Mouse (Mus musculus) midbrain, embryonic 15.5 days (tissue): ENCODE results near the gene Amotl2. TPM values are rescaled to one million over a fixed set of nuclear protein-coding genes. Genes with fewer than 3 reads are reported as not detected.

Source experiments
- ATAC-seq: fragments of 200-750 bp; cut with Nextera tagmentation; replicated peaks from 2 replicates; pipeline ENCODE4 v1.8.0; 2017; ENCODE audit warnings: moderate TSS enrichment
- H3K27ac ChIP-seq: fragments of 300-500 bp; sonication (generic); 2 replicates; pipeline ENCODE4 v1.5.1; 2015; ENCODE audit warnings: mild to moderate bottlenecking, inconsistent platforms
- H3K27me3 ChIP-seq: fragments of 300-500 bp; sonication (generic); replicated peaks from 2 replicates; pipeline ENCODE4 v1.6.1; 2015; ENCODE audit warnings: inconsistent platforms
- H3K36me3 ChIP-seq: fragments of 300-500 bp; sonication (generic); replicated peaks from 2 replicates; pipeline ENCODE4 v1.6.1; 2015; ENCODE audit warnings: inconsistent platforms
- H3K4me1 ChIP-seq: fragments of 300-500 bp; sonication (generic); 2 replicates; pipeline ENCODE4 v1.6.1; 2015; ENCODE audit warnings: inconsistent platforms
- H3K4me2 ChIP-seq: fragments of 300-500 bp; sonication (generic); 2 replicates; pipeline ENCODE4 v1.6.1; 2015; ENCODE audit warnings: inconsistent platforms, mild to moderate bottlenecking, moderate library complexity
- H3K4me3 ChIP-seq: fragments of 300-500 bp; sonication (generic); 2 replicates; pipeline ENCODE4 v1.5.1; 2015; ENCODE audit warnings: mild to moderate bottlenecking, inconsistent platforms
- H3K9ac ChIP-seq: fragments of 300-500 bp; sonication (generic); 2 replicates; pipeline ENCODE4 v1.6.1; 2015; ENCODE audit warnings: mild to moderate bottlenecking, inconsistent platforms
- H3K9me3 ChIP-seq: fragments of 300-500 bp; sonication (generic); 2 replicates; pipeline ENCODE4 v1.6.1; 2016; ENCODE audit warnings: inconsistent platforms
- WGBS: fragments of 180-500 bp; shearing (Covaris S2); methylation state at CpG from one replicate; pipeline ENCODE4 v1.1.7; 2015; ENCODE audit warnings: mixed read lengths; 5-methylcytosine and 5-hydroxymethylcytosine counted together
- polyA plus RNA-seq: library from polyadenylated mRNA; unstranded; fragments of >200 nt; fragmentation: Nextera tagmentation; extraction: Ambion mirVana; gene quantifications from 2 replicates; pipeline ENCODE4 v1.2.1, GENCODE M21; 2015

Amotl2 gene
- polyA plus RNA-seq = 83.4 and 90.5 TPM in 2 replicates

- H3K9me3 ChIP-seq = no peaks in the 10 kb centered on the region
- peaks cover 40% of the 10 kb centered on the region for H3K4me1 ChIP-seq
- H3K27ac ChIP-seq = peak within 1 kb of the TSS; percentile 98
- H3K27me3 ChIP-seq = no peaks in the 10 kb centered on the region
- H3K36me3 ChIP-seq = no peaks in the 10 kb centered on the region
- whole genome bisulfite sequencing = 3% methylated on average over 22 of the region's 22 CpGs
- peak within 1 kb of the TSS; percentile 99 for H3K9ac ChIP-seq
- no peak for ATAC-seq
- H3K4me2 ChIP-seq = peak within 1 kb of the TSS; percentile 85
- H3K4me3 ChIP-seq = peak within 1 kb of the TSS; percentile 90
Observed at GRCm38 (mm10) chr9:102716481-102717163, at the start of gene Amotl2. Gene Amotl2, plus strand, starts transcription at chr9:102716672.

GRCm38 (mm10) chr9:102668115-102668514 lies 48.4 kb upstream of the Amotl2 start:
- no peak overlapping the region for H3K4me3 ChIP-seq
- H3K36me3 ChIP-seq = no peaks in the 10 kb centered on the region
- 28% methylated on average over 6 of the region's 6 CpGs for WGBS
- no peaks in the 10 kb centered on the region for H3K9me3 ChIP-seq
- no peak overlapping the region for H3K27ac ChIP-seq
- no peak for ATAC-seq
- H3K9ac ChIP-seq = no peak overlapping the region
- H3K4me1 ChIP-seq = 0 out of 2 replicates have a peak, but pooled peaks cover 8% of the 10 kb centered on the region
- no peaks in the 10 kb centered on the region for H3K27me3 ChIP-seq
- no peak overlapping the region for H3K4me2 ChIP-seq

- Histone ChIP-seq H3K27me3 (no peaks in the 10 kb centered on the region), H3K4me3 (no peak overlapping the region), H3K9ac (no peak overlapping the region), H3K9me3 (no peaks in the 10 kb centered on the region), H3K4me2 (no peak overlapping the region), H3K36me3 (no peaks in the 10 kb centered on the region), H3K27ac (no peak overlapping the region), H3K4me1 (0 out of 2 replicates have a peak, but pooled peaks cover 8% of the 10 kb centered on the region)
- no peak for ATAC-seq
- 87% methylated on average over 12 of the region's 12 CpGs for WGBS
Observed at GRCm38 (mm10) chr9:102668906-102669305, 47.6 kb upstream of the Amotl2 start.

- no peaks in the 10 kb centered on the region for H3K27me3 ChIP-seq
- no peak overlapping the region for H3K9ac ChIP-seq
- H3K9me3 ChIP-seq = no peaks in the 10 kb centered on the region
- ATAC-seq = no peak
- H3K4me1 ChIP-seq = no peaks in the 10 kb centered on the region
- H3K27ac ChIP-seq = no peak overlapping the region
- no peak overlapping the region for H3K4me2 ChIP-seq
- no peak overlapping the region for H3K4me3 ChIP-seq
- no peaks in the 10 kb centered on the region for H3K36me3 ChIP-seq
- 76% methylated on average over 7 of the region's 7 CpGs for WGBS
Observed at GRCm38 (mm10) chr9:102673381-102673780, 43.1 kb upstream of the Amotl2 start.

GRCm38 (mm10) chr9:102675922-102676321 lies 40.5 kb upstream of the Amotl2 start:
- no peaks in the 10 kb centered on the region for H3K36me3 ChIP-seq
- no peaks in the 10 kb centered on the region for H3K9me3 ChIP-seq
- no peaks in the 10 kb centered on the region for H3K27me3 ChIP-seq
- no peak for ATAC-seq
- no peak overlapping the region for H3K27ac ChIP-seq
- no peak overlapping the region for H3K4me3 ChIP-seq
- no peak overlapping the region for H3K4me2 ChIP-seq
- no peak overlapping the region for H3K9ac ChIP-seq
- no peaks in the 10 kb centered on the region for H3K4me1 ChIP-seq
- 82% methylated on average over 5 of the region's 5 CpGs for WGBS

- 53% methylated on average over 7 of the region's 7 CpGs for WGBS
- Histone ChIP-seq H3K4me3 (no peak overlapping the region), H3K4me1 (no peaks in the 10 kb centered on the region), H3K9ac (no peak overlapping the region), H3K27me3 (no peaks in the 10 kb centered on the region), H3K4me2 (no peak overlapping the region), H3K36me3 (no peaks in the 10 kb centered on the region), H3K27ac (no peak overlapping the region), H3K9me3 (no peaks in the 10 kb centered on the region)
- no peak for ATAC-seq
Observed at GRCm38 (mm10) chr9:102681470-102681869, 35.0 kb upstream of the Amotl2 start.

- Histone ChIP-seq H3K4me2 (no peak overlapping the region), H3K27ac (peak overlapping the region; percentile 95; the same call in 1 of the 2 replicates), H3K9me3 (no peaks in the 10 kb centered on the region), H3K27me3 (no peaks in the 10 kb centered on the region), H3K9ac (no peak overlapping the region), H3K4me3 (no peak overlapping the region), H3K4me1 (peaks cover 36% of the 10 kb centered on the region), H3K36me3 (no peaks in the 10 kb centered on the region)
- ATAC-seq = no peak
- WGBS = 25% methylated on average over 4 of the region's 4 CpGs
Observed at GRCm38 (mm10) chr9:102687943-102688342, 28.5 kb upstream of the Amotl2 start.

- Histone ChIP-seq H3K9ac (peak overlapping the region; percentile 84), H3K9me3 (no peaks in the 10 kb centered on the region), H3K4me3 (peak overlapping the region; percentile 47), H3K27ac (peak overlapping the region; percentile 95), H3K4me2 (peak overlapping the region; percentile 76), H3K36me3 (no peaks in the 10 kb centered on the region), H3K27me3 (no peaks in the 10 kb centered on the region), H3K4me1 (peaks cover 36% of the 10 kb centered on the region)
- 1% methylated on average over 13 of the region's 13 CpGs for WGBS
- peak; percentile 80 for ATAC-seq
Observed at GRCm38 (mm10) chr9:102689406-102689939, 27.0 kb upstream of the Amotl2 start.

- no peaks in the 10 kb centered on the region for H3K9me3 ChIP-seq
- H3K9ac ChIP-seq = peak overlapping the region; percentile 84
- H3K27me3 ChIP-seq = no peaks in the 10 kb centered on the region
- H3K4me2 ChIP-seq = peak overlapping the region; percentile 76
- 0% methylated on average over 44 of the region's 44 CpGs for WGBS
- H3K4me1 ChIP-seq = peaks cover 36% of the 10 kb centered on the region
- ATAC-seq = peak; percentile 93
- peak overlapping the region; percentile 47 for H3K4me3 ChIP-seq
- H3K36me3 ChIP-seq = no peaks in the 10 kb centered on the region
- peak overlapping the region; percentile 95 for H3K27ac ChIP-seq
Observed at GRCm38 (mm10) chr9:102689940-102690642, 26.4 kb upstream of the Amotl2 start.

- Histone ChIP-seq H3K36me3 (no peaks in the 10 kb centered on the region), H3K4me2 (peak overlapping the region; percentile 76), H3K27ac (peak overlapping the region; percentile 95), H3K27me3 (no peaks in the 10 kb centered on the region), H3K4me1 (peaks cover 36% of the 10 kb centered on the region), H3K9me3 (no peaks in the 10 kb centered on the region), H3K9ac (peak overlapping the region; percentile 84; the same call in 1 of the 2 replicates), H3K4me3 (peak overlapping the region; percentile 47)
- 2% methylated on average over 15 of the region's 15 CpGs for WGBS
- ATAC-seq = no peak
Observed at GRCm38 (mm10) chr9:102690891-102691290, 25.6 kb upstream of the Amotl2 start.

GRCm38 (mm10) chr9:102692564-102693475 lies 23.7 kb upstream of the Amotl2 start:
- ATAC-seq = no peak
- 41% methylated on average over 9 of the region's 9 CpGs for WGBS
- Histone ChIP-seq H3K4me1 (peaks cover 32% of the 10 kb centered on the region), H3K27me3 (no peaks in the 10 kb centered on the region), H3K9ac (no peak overlapping the region), H3K36me3 (no peaks in the 10 kb centered on the region), H3K9me3 (no peaks in the 10 kb centered on the region), H3K4me3 (no peak overlapping the region), H3K4me2 (no peak overlapping the region), H3K27ac (no peak overlapping the region)

- Histone ChIP-seq H3K27me3 (no peaks in the 10 kb centered on the region), H3K4me3 (no peak overlapping the region), H3K9me3 (no peaks in the 10 kb centered on the region), H3K27ac (no peak overlapping the region), H3K36me3 (no peaks in the 10 kb centered on the region), H3K4me2 (no peak overlapping the region), H3K9ac (no peak overlapping the region), H3K4me1 (no peaks in the 10 kb centered on the region)
- WGBS = 89% methylated on average over 6 of the region's 6 CpGs
- ATAC-seq = no peak
Observed at GRCm38 (mm10) chr9:102701042-102701441, 15.4 kb upstream of the Amotl2 start.
